ENCODE assay signal across 8 mouse cellular contexts in the genomic region with DNA sequence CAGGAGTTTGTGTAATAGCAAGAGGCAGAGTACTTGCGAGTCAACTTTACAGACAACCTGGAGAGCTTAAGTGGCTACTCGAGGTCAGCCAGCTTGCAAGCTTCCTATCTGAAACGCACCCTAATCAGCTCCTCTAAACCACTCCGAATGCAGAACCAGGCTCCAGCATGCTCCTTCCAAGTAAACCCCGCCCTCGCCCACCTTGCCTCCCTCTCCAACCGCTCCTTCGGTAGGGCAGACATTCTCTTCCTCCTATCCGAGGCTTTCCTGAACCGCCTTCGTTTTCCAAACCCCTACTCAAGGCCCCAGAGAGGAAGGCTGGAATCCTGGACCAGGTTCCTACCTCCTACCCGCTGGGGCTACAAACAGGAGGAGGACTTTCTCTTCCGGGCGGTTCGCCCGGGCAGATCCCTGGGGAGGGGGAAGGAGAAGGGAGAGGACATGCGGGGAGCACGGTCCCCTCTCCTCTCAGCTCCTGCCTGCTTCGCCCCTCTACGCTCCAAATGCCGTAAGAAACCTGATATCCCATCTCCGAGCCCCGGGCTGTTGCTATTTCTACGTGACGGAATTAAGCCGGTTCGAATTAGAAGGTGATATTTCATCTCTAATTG. TPM values are rescaled to one million over a fixed set of nuclear protein-coding genes. Genes with fewer than 3 reads are reported as not detected.
A peak's percentile ranks its signal among the peaks of the same experiment; 100 is the strongest.
DNase-seq lines count a peak whose midpoint lies in the region; ATAC-seq and TF ChIP-seq lines count a peak whose summit lies in the region.

No protein-coding gene starts in this region.

- peak; percentile 51 for ATAC-seq in embryonic facial prominence, embryonic 11.5 days (replicated peaks; ENCODE audit: insufficient number of reproducible peaks, low FRiP score, low TSS enrichment, low read depth)
- ATAC-seq in heart, embryonic 11.5 days (replicated peaks; ENCODE audit: insufficient number of reproducible peaks, low FRiP score, low TSS enrichment): 0 out of 2 replicates have a peak, but pooled peaks have one; percentile 2
- ATAC-seq in liver, embryonic 11.5 days (replicated peaks; ENCODE audit: low FRiP score): peak; percentile 24

- H3K9ac ChIP-seq in embryonic facial prominence, embryonic 11.5 days (replicated peaks; ENCODE audit: low read length): peak overlapping the region; percentile 73
- peak overlapping the region; percentile 83 for H3K9ac ChIP-seq in heart, embryonic 11.5 days (ENCODE audit: low read depth, low read length)
- peak overlapping the region; percentile 66 for H3K9ac ChIP-seq in liver, embryonic 11.5 days (ENCODE audit: low read depth, low read length)

- peak overlapping the region; percentile 7 for H3ac ChIP-seq in myocyte (ENCODE audit: control insufficient read depth, insufficient read length)

- H3K4me3 ChIP-seq in embryonic facial prominence, embryonic 11.5 days (ENCODE audit: low read depth, low read length): peak overlapping the region; percentile 79
- H3K4me3 ChIP-seq in heart, embryonic 11.5 days (ENCODE audit: low read depth, low read length): peak overlapping the region; percentile 57
- H3K4me3 ChIP-seq in liver, embryonic 11.5 days (ENCODE audit: low read depth, low read length): peak overlapping the region; percentile 78
- H3K4me3 ChIP-seq in myocyte: peak overlapping the region; percentile 25

- H3K27me3 ChIP-seq in embryonic facial prominence, embryonic 11.5 days (ENCODE audit: control insufficient read depth, insufficient read depth, low read length): no peaks in the 10 kb centered on the region; the same call in 1 of the 2 replicates
- H3K27me3 ChIP-seq in heart, embryonic 11.5 days (ENCODE audit: control insufficient read depth, insufficient read depth, low read length): no peaks in the 10 kb centered on the region
- peaks cover 10% of the 10 kb centered on the region; the same call in 1 of the 2 replicates for H3K27me3 ChIP-seq in liver, embryonic 11.5 days (replicated peaks; ENCODE audit: control insufficient read depth, insufficient read depth, low read length)
- H3K27me3 ChIP-seq in myocyte (ENCODE audit: control insufficient read depth, insufficient read depth, insufficient read length): no peaks in the 10 kb centered on the region

- H3K27ac ChIP-seq in embryonic facial prominence, embryonic 11.5 days (replicated peaks; ENCODE audit: low read depth, low read length): no peak overlapping the region
- peak overlapping the region; percentile 84 for H3K27ac ChIP-seq in heart, embryonic 11.5 days (ENCODE audit: low read depth, low read length)
- H3K27ac ChIP-seq in liver, embryonic 11.5 days (ENCODE audit: low read depth, low read length): no peak overlapping the region

- WGBS in embryonic facial prominence, embryonic 11.5 days: under 1% methylated on average over 27 of the region's 27 CpGs
- WGBS in heart, embryonic 11.5 days (ENCODE audit: insufficient replicate concordance): 2% methylated on average over 26 of the region's 27 CpGs
- WGBS in liver, embryonic 11.5 days: 1% methylated on average over 27 of the region's 27 CpGs

- peak overlapping the region; percentile 95 for H3K4me2 ChIP-seq in embryonic facial prominence, embryonic 11.5 days (ENCODE audit: low read depth, low read length)
- peak overlapping the region; percentile 87 for H3K4me2 ChIP-seq in heart, embryonic 11.5 days
- H3K4me2 ChIP-seq in liver, embryonic 11.5 days: peak overlapping the region; percentile 97
- peak overlapping the region; percentile 70 for H3K4me2 ChIP-seq in myocyte (ENCODE audit: low read depth)

- H3K9me3 ChIP-seq in embryonic facial prominence, embryonic 11.5 days (replicated peaks; ENCODE audit: control insufficient read depth, low read length): no peaks in the 10 kb centered on the region
- H3K9me3 ChIP-seq in heart, embryonic 11.5 days (replicated peaks; ENCODE audit: control insufficient read depth, low read length): no peaks in the 10 kb centered on the region
- H3K9me3 ChIP-seq in liver, embryonic 11.5 days (ENCODE audit: control insufficient read depth, low read length): no peaks in the 10 kb centered on the region

- peak; percentile 59 for DNase-seq in 3134 (ENCODE audit: extremely low read depth, insufficient read length, low spot score)
- DNase-seq in adrenal gland, adult 2 months: peak; percentile 74
- DNase-seq in embryonic facial prominence, embryonic 11.5 days (ENCODE audit: low spot score): peak; percentile 72
- peak; percentile 35 for DNase-seq in kidney, adult 9 months
- DNase-seq in liver, embryonic 11.5 days (ENCODE audit: low spot score): peak; percentile 64
- peak; percentile 67 for DNase-seq in testis, postnatal 10 days (ENCODE audit: low spot score)

- TF ChIP-seq POLR2A in myocyte (IDR thresholded peaks at IDR 0.05; ENCODE audit: insufficient read length, low read depth): no peak

- H3K4me1 ChIP-seq in embryonic facial prominence, embryonic 11.5 days (ENCODE audit: control insufficient read depth, insufficient read depth, low read length): no peaks in the 10 kb centered on the region
- peaks cover 45% of the 10 kb centered on the region for H3K4me1 ChIP-seq in heart, embryonic 11.5 days (ENCODE audit: control insufficient read depth, insufficient read depth, low read length)
- no peaks in the 10 kb centered on the region for H3K4me1 ChIP-seq in liver, embryonic 11.5 days (replicated peaks; ENCODE audit: control insufficient read depth, insufficient read depth, low read length)

- H3K79me2 ChIP-seq in myocyte (ENCODE audit: control insufficient read depth, insufficient read depth): no peaks in the 10 kb centered on the region

- no peaks in the 10 kb centered on the region for H3K36me3 ChIP-seq in embryonic facial prominence, embryonic 11.5 days (replicated peaks; ENCODE audit: control insufficient read depth, insufficient read depth, low read depth, low read length)
- peaks cover 2% of the 10 kb centered on the region; the same call in 1 of the 2 replicates for H3K36me3 ChIP-seq in heart, embryonic 11.5 days (ENCODE audit: control insufficient read depth, insufficient read depth, low read length)
- H3K36me3 ChIP-seq in liver, embryonic 11.5 days (ENCODE audit: control insufficient read depth, insufficient read depth, low read length): no peaks in the 10 kb centered on the region
- H3K36me3 ChIP-seq in myocyte (ENCODE audit: control insufficient read depth, insufficient read depth): no peaks in the 10 kb centered on the region

TF ChIP-seq in myocyte, 11 proteins besides CTCF, POLR2A, EP300 and RAD21:
- no peak for TF ChIP-seq MAX (IDR thresholded peaks at IDR 0.05; ENCODE audit: low read depth)
- TF ChIP-seq POLR2AphosphoS2 (IDR thresholded peaks at IDR 0.05; ENCODE audit: insufficient read length, low read depth): peak; percentile 8

RNA-seq across cellular contexts. Expression of a gene that starts 25.9 kb away (rescaled TPM):
- not detected for total RNA-seq in adrenal gland, adult 2 months (2021)
- polyA plus RNA-seq in adrenal gland, adult 2 months (2012; rRNA removed): not detected in 2 replicates
- not detected in 2 replicates for polyA plus RNA-seq in embryonic facial prominence, embryonic 11.5 days (2014; fragmentation: Nextera tagmentation; extraction: Ambion mirVana)
- not detected in 2 replicates for polyA plus RNA-seq in heart, embryonic 11.5 days (2014; fragmentation: Nextera tagmentation; extraction: Ambion mirVana)
- not detected in 2 replicates for polyA plus RNA-seq in liver, embryonic 11.5 days (2014; fragmentation: Nextera tagmentation; extraction: Ambion mirVana)
- polyA plus RNA-seq in myocyte (2012; fragmentation: generic; extraction: Trizol): not detected

RNA-seq across cellular contexts. Expression of a gene that starts 40.0 kb away (rescaled TPM):
- under 1 TPM; 0.58 to 0.76 TPM for total RNA-seq in adrenal gland, adult 2 months (2021)
- 0.79 and 1.4 TPM in 2 replicates for polyA plus RNA-seq in adrenal gland, adult 2 months (2012; rRNA removed)
- 0.31 and 0.90 TPM in 2 replicates for polyA plus RNA-seq in embryonic facial prominence, embryonic 11.5 days (2014; fragmentation: Nextera tagmentation; extraction: Ambion mirVana)
- 221 and 225 TPM in 2 replicates for polyA plus RNA-seq in heart, embryonic 11.5 days (2014; fragmentation: Nextera tagmentation; extraction: Ambion mirVana)
- 0.38 and 2.7 TPM in 2 replicates for polyA plus RNA-seq in liver, embryonic 11.5 days (2014; fragmentation: Nextera tagmentation; extraction: Ambion mirVana)
- polyA plus RNA-seq in myocyte (2012; fragmentation: generic; extraction: Trizol): 83.9 TPM

RNA-seq across cellular contexts. Expression of a gene that starts 45.4 kb away (rescaled TPM):
- total RNA-seq in adrenal gland, adult 2 months (2021): 10 to 100 TPM; 56.4 to 64.4 TPM
- 3.4 and 3.7 TPM in 2 replicates for polyA plus RNA-seq in adrenal gland, adult 2 months (2012; rRNA removed)
- polyA plus RNA-seq in embryonic facial prominence, embryonic 11.5 days (2014; fragmentation: Nextera tagmentation; extraction: Ambion mirVana): 73.2 and 80.9 TPM in 2 replicates
- polyA plus RNA-seq in heart, embryonic 11.5 days (2014; fragmentation: Nextera tagmentation; extraction: Ambion mirVana): 48.1 and 48.5 TPM in 2 replicates
- 17.4 and 18.0 TPM in 2 replicates for polyA plus RNA-seq in liver, embryonic 11.5 days (2014; fragmentation: Nextera tagmentation; extraction: Ambion mirVana)
- 10.5 TPM for polyA plus RNA-seq in myocyte (2012; fragmentation: generic; extraction: Trizol)

RNA-seq across cellular contexts. Expression of a gene that starts 51.4 kb away (rescaled TPM):
- total RNA-seq in adrenal gland, adult 2 months (2021): under 1 TPM in 1 of 2 experiments, not detected in 1; 0.26 TPM
- polyA plus RNA-seq in adrenal gland, adult 2 months (2012; rRNA removed): 0.26 TPM in 1 of 2 replicates, not detected in the other
- polyA plus RNA-seq in embryonic facial prominence, embryonic 11.5 days (2014; fragmentation: Nextera tagmentation; extraction: Ambion mirVana): 0.39 TPM in 1 of 2 replicates, not detected in the other
- polyA plus RNA-seq in heart, embryonic 11.5 days (2014; fragmentation: Nextera tagmentation; extraction: Ambion mirVana): 4.1 and 4.2 TPM in 2 replicates
- polyA plus RNA-seq in liver, embryonic 11.5 days (2014; fragmentation: Nextera tagmentation; extraction: Ambion mirVana): not detected in 2 replicates
- 0.23 TPM for polyA plus RNA-seq in myocyte (2012; fragmentation: generic; extraction: Trizol)

Comparison
In these comparisons a context has a peak if more than half of its experiments do, and no peak if none do; other contexts are left out.
1. H3K4me3 ChIP-seq: peak in every context shown above with its lines; median percentile 79 in embryonic facial prominence, embryonic 11.5 days; 78 in liver, embryonic 11.5 days; 57 in heart, embryonic 11.5 days; 25 in myocyte.
2. RNA of a gene that starts 40.0 kb away (polyA plus RNA-seq): 221 to 225 TPM in heart, embryonic 11.5 days and 83.9 TPM in myocyte (single experiment); 0.38 to 2.7 TPM in liver, embryonic 11.5 days, 0.31 to 0.90 TPM in embryonic facial prominence, embryonic 11.5 days and 0.79 to 1.4 TPM in adrenal gland, adult 2 months; every median in the first group is over 10 times any median in the second.
3. Peak in every context shown above with its lines, with median percentiles within 50 percentile points of each other: DNase-seq, ATAC-seq, H3K4me2 ChIP-seq and H3K9ac ChIP-seq.